Mouse (Mus musculus) ES-Bruce4 (cell line): Measurements from ENCODE around the gene Hipk4.

Experiments
- CTCF ChIP-seq: IDR thresholded peaks from one replicate; pipeline ENCODE4 v1.8.1; 2011; ENCODE audit warnings: low read depth, low read length
- POLR2A ChIP-seq: IDR thresholded peaks from one replicate; pipeline ENCODE4 v1.8.1; 2011; ENCODE audit warnings: low read length; ENCODE audit not compliant: insufficient read depth

- TF ChIP-seq POLR2A (no peak), CTCF (peak; percentile 68)
Measured at GRCm38 (mm10) chr7:27576914-27577313, 53.8 kb downstream of the Hipk4 start.
